In the genomic region with DNA sequence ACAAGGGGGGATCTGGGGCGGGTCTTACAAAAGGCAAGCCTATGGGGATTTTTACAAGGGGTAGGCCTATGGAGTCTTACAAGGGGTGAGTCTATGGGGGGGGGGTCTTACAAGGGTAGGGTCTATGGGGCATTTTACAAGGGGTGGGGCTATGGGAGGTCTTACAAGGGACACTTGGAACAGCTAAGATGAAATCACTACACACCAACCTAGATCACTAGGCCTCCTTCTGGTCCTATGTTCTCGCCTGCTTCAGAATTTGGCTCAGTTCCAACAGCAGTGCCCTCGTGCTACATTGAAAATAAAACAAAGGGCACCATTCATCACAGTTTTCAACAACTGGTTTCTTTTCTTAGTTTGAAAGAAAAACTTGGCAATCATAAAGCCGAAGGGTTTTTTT, we compare ENCODE assay signal across 9 mouse cellular contexts.
DNase-seq lines count a peak whose midpoint lies in the region; ATAC-seq lines count a peak whose summit lies in the region.
"Had no signal": no experiment of that assay in that cellular context is flagged by ENCODE, and none has a peak within 500 bp of the region (broad histone marks: within the 10 kb centered on the region; RNA-seq: fewer than 3 reads in every experiment).

No protein-coding gene starts in this region.

- H3K4me2 ChIP-seq in limb, embryonic 11.5 days (ENCODE audit: low read depth, severe bottlenecking) = no peak overlapping the region
- H3K4me2 ChIP-seq in forebrain, embryonic 12.5 days = no peak overlapping the region
- no peak overlapping the region for H3K4me2 ChIP-seq in hindbrain, embryonic 16.5 days (ENCODE audit: low read length)
- H3K4me2 ChIP-seq in neural tube, embryonic 14.5 days (ENCODE audit: low read depth, low read length) = no peak overlapping the region

- no peak overlapping the region for H3K27ac ChIP-seq in limb, embryonic 11.5 days (replicated peaks; ENCODE audit: low read depth, low read length)
- no peak overlapping the region for H3K27ac ChIP-seq in limb, embryonic 10.5 days
- no peak overlapping the region for H3K27ac ChIP-seq in forebrain, embryonic 12.5 days
- H3K27ac ChIP-seq in hindbrain, embryonic 16.5 days (ENCODE audit: low read depth, low read length) = no peak overlapping the region
- H3K27ac ChIP-seq in neural tube, embryonic 14.5 days (ENCODE audit: low read depth, low read length) = no peak overlapping the region

- no peak overlapping the region for H3K4me3 ChIP-seq in limb, embryonic 11.5 days (ENCODE audit: low read depth, low read length)
- H3K4me3 ChIP-seq in limb, embryonic 10.5 days = no peak overlapping the region
- no peak overlapping the region for H3K4me3 ChIP-seq in forebrain, embryonic 12.5 days (replicated peaks)
- no peak overlapping the region for H3K4me3 ChIP-seq in hindbrain, embryonic 16.5 days (ENCODE audit: low read length)
- H3K4me3 ChIP-seq in neural tube, embryonic 14.5 days (ENCODE audit: low read depth, low read length) = no peak overlapping the region

- DNase-seq in limb, embryonic 11.5 days (ENCODE audit: low spot score) = no peak
- DNase-seq in limb, embryonic 10.5 days (ENCODE audit: low spot score) = no peak
- DNase-seq in embryo, embryonic 11 days = no peak
- DNase-seq in urinary bladder, adult 18-20 months (ENCODE audit: low spot score in 2 of 2) = no peak
- DNase-seq: heart, adult 11 months; thymus, adult 18-20 months had no signal

- ATAC-seq in limb, embryonic 11.5 days (ENCODE audit: insufficient number of reproducible peaks, low FRiP score, low TSS enrichment, low read depth) = peak; percentile 63; the same call in 1 of the 2 replicates
- peak; percentile 67; the same call in 1 of the 2 replicates for ATAC-seq in forebrain, embryonic 12.5 days (ENCODE audit: low FRiP score)
- ATAC-seq in hindbrain, embryonic 16.5 days = peak; percentile 55; the same call in 1 of the 2 replicates
- peak; percentile 48; the same call in 1 of the 2 replicates for ATAC-seq in neural tube, embryonic 14.5 days (ENCODE audit: low read depth)

- 66% methylated on average over 4 of the region's 4 CpGs for WGBS in limb, embryonic 11.5 days
- 77% methylated on average over 4 of the region's 4 CpGs for WGBS in limb, embryonic 10.5 days
- WGBS in forebrain, embryonic 12.5 days = 25% methylated on average over 4 of the region's 4 CpGs
- WGBS in hindbrain, embryonic 16.5 days = 36% methylated on average over 4 of the region's 4 CpGs
- 48% methylated on average over 4 of the region's 4 CpGs for WGBS in neural tube, embryonic 14.5 days

- no peak overlapping the region for H3K9ac ChIP-seq in limb, embryonic 11.5 days (ENCODE audit: low read length)
- no peak overlapping the region for H3K9ac ChIP-seq in forebrain, embryonic 12.5 days
- no peak overlapping the region for H3K9ac ChIP-seq in hindbrain, embryonic 16.5 days (ENCODE audit: low read depth, low read length)
- no peak overlapping the region for H3K9ac ChIP-seq in neural tube, embryonic 14.5 days (replicated peaks; ENCODE audit: low read depth, low read length)

- no peaks in the 10 kb centered on the region for H3K4me1 ChIP-seq in limb, embryonic 11.5 days (ENCODE audit: control insufficient read depth, insufficient read depth, low read length)
- peaks cover 12% of the 10 kb centered on the region; the same call in 1 of the 2 replicates for H3K4me1 ChIP-seq in limb, embryonic 10.5 days
- H3K4me1 ChIP-seq in forebrain, embryonic 12.5 days = peaks cover 15% of the 10 kb centered on the region
- no peaks in the 10 kb centered on the region for H3K4me1 ChIP-seq in hindbrain, embryonic 16.5 days (ENCODE audit: control insufficient read depth, insufficient read depth, low read depth, low read length)
- peaks cover 2% of the 10 kb centered on the region; the same call in 1 of the 2 replicates for H3K4me1 ChIP-seq in neural tube, embryonic 14.5 days (ENCODE audit: control insufficient read depth, insufficient read depth, low read length)

- no peaks in the 10 kb centered on the region for H3K9me3 ChIP-seq in limb, embryonic 11.5 days (ENCODE audit: control insufficient read depth, low read length)
- H3K9me3 ChIP-seq in limb, embryonic 10.5 days (replicated peaks) = no peaks in the 10 kb centered on the region
- H3K9me3 ChIP-seq in forebrain, embryonic 12.5 days = no peaks in the 10 kb centered on the region
- H3K9me3 ChIP-seq in hindbrain, embryonic 16.5 days (ENCODE audit: control insufficient read depth, low read length) = no peaks in the 10 kb centered on the region
- H3K9me3 ChIP-seq in neural tube, embryonic 14.5 days (ENCODE audit: control insufficient read depth, low read length) = no peaks in the 10 kb centered on the region

- no peaks in the 10 kb centered on the region for H3K36me3 ChIP-seq in limb, embryonic 11.5 days (ENCODE audit: control insufficient read depth, insufficient read depth, low read length)
- no peaks in the 10 kb centered on the region for H3K36me3 ChIP-seq in limb, embryonic 10.5 days
- H3K36me3 ChIP-seq in forebrain, embryonic 12.5 days (replicated peaks) = no peaks in the 10 kb centered on the region
- H3K36me3 ChIP-seq in hindbrain, embryonic 16.5 days (ENCODE audit: control insufficient read depth, insufficient read depth, low read length) = no peaks in the 10 kb centered on the region
- no peaks in the 10 kb centered on the region for H3K36me3 ChIP-seq in neural tube, embryonic 14.5 days (ENCODE audit: control insufficient read depth, insufficient read depth, low read length)

- no peaks in the 10 kb centered on the region for H3K27me3 ChIP-seq in limb, embryonic 11.5 days (ENCODE audit: control insufficient read depth, insufficient read depth, low read length)
- H3K27me3 ChIP-seq in limb, embryonic 10.5 days (ENCODE audit: low read depth, poor library complexity, severe bottlenecking) = 0 out of 2 replicates have a peak, but pooled peaks cover 4% of the 10 kb centered on the region
- 0 out of 2 replicates have a peak, but pooled peaks cover 3% of the 10 kb centered on the region for H3K27me3 ChIP-seq in forebrain, embryonic 12.5 days
- no peaks in the 10 kb centered on the region for H3K27me3 ChIP-seq in hindbrain, embryonic 16.5 days (replicated peaks; ENCODE audit: control insufficient read depth, insufficient read depth, low read length)
- no peaks in the 10 kb centered on the region for H3K27me3 ChIP-seq in neural tube, embryonic 14.5 days (ENCODE audit: control insufficient read depth, insufficient read depth, low read length)
